Mouse (Mus musculus) spleen, adult 2 months (tissue): ENCODE results near the gene Col18a1.

Source experiments
- CTCF ChIP-seq: fragments of 200-500 bp; IDR thresholded peaks from 2 replicates; pipeline ENCODE4 v1.5.1; 2011; ENCODE audit warnings: mild to moderate bottlenecking, inconsistent platforms; ENCODE audit not compliant: insufficient read depth, insufficient read length, insufficient replicate concordance; ENCODE audit errors: extremely low read depth
- POLR2A ChIP-seq: fragments of 200-500 bp; IDR thresholded peaks from 2 replicates; pipeline ENCODE4 v1.6.1; 2011; ENCODE audit warnings: low read depth, low read length, inconsistent platforms

- TF ChIP-seq CTCF (no peak), POLR2A (no peak)
Measured at GRCm38 (mm10) chr10:77125078-77125731, 41.1 kb downstream of the Col18a1 start.
